Mouse (Mus musculus) left cerebral cortex, postnatal 14 days (tissue): ENCODE data around the gene Fam189a1. TPM values are rescaled to one million over a fixed set of nuclear protein-coding genes. Genes with fewer than 3 reads are reported as not detected.
A peak's percentile ranks its signal among the peaks of the same experiment; 100 is the strongest.

ENCODE experiments used
- DNase-seq, 2 experiments: peaks; one replicate each; pipeline ENCODE4 v3.0.0; 2021 to 2022; ENCODE audit warnings: low spot score in 2 of 2, mixed read lengths in 1 of 2
- intact Hi-C: fragments of 180-260 bp; cut with DNase I; formaldehyde crosslinking; loops from one replicate; pipeline ENCODE4 v1.15.1; 2025
- total RNA-seq, 2 experiments: library from RNA; stranded (reverse); gene quantifications; 2 replicates each; pipeline ENCODE4 v1.2.3; 2021

The Fam189a1 gene
- total RNA-seq, 2 experiments from 2014 or later, result 58.1 to 61.7 TPM

DNA sequence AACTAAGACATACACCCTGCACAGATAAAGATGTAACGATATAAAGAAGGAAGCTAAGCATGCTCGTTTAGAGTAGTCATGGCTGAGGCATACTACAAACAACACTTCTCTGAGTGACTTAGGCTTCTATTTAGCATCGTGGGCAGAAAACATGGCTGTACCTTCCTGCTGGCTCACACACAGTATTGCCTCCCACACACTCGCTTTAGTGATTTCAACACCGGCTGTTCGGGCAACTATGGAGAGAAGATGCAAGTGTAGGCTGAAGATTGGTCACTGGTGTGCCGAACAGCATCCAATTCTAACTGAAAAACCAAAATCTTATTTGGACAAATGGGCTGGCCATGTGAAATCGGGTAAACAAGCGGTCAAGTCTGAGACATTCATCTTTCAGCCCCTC lies 44.7 kb downstream of the Fam189a1 start:
- intact Hi-C loops, result no loop called here
- peak; percentile 72 to 88 for DNase-seq

DNA sequence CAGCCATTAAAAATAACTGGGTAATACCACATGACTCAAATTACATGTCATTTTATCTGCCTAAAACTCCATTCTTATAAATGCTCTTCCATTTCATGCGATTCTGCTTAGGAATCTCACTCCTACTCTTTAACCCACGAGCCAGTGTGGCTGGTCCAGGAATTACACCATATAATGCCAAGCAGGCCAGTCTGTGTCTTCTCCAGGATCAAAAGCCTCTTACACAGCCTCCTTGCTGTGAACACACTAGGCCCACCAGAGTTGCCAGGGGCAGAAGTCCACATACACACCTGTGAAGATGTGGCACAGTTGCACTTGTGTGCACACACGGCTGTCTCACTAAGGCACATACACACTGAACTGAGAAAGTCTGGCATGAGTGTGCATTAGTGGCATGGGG lies 50.8 kb downstream of the Fam189a1 start:
- intact Hi-C loops, result no loop called here
- no peak for DNase-seq

DNA sequence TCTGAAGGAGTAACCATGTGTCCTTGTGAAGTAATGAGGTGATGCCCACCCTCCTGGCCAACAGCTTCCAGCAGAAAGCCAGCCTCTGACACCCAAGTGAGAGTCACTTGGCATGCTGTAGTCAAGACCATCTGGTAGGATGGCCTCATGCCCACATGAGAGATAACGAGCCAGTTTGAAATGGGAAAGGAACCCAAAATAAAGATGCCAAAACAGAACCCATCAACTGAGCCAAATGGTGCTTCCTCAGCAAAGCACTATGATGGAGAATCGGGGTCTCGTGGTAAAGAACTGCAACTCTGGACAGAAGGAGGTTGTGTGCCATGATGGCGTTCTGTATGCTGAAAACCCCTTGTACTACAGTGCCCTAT lies 51.3 kb downstream of the Fam189a1 start:
- intact Hi-C loops, result no loop called here
- no peak for DNase-seq

DNA sequence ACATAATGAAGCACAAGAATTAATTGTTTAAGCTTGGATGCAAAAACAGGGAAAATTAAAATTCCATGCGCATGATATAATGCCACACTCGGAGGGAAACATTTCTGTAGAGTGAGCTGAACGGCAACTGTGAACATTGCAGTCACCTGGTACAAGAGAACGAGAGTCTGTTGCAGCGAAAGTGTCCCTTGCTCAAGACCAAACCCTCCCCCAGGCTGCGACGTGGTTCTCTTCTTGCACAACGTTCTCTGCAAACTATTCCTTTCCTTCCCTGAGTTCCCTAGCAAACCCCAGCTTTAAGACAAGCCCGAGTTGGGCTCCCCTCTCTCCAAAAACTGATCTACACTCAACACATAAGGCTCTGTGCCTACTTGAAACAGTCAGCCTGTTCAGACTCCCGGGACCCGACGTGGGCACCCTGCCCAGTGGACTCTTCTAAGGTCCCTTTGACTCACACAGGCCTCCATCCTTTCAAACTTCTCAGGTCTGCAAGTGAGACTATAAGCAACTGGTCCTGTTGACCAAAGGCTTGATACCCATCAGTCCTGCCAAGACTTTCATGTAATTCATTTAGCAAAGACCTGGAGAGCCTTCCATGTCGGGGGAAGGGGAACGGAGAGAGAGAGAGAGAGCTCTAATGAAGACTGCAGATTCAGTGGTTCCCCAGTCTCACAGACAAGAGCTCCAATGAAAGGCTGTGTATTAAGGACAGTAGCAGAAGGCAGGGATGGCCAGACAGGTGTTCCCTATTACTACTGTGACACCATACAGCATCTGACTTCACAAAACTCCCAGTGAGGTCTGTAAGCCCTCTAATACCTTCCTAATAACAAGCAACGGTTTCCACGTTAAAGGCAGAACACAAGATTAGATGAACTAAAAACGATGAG lies 51.9 kb downstream of the Fam189a1 start:
- intact Hi-C loops, result loop anchor here (5.0 kb wide), 1 partner anchor 53 kb away; the partner anchor contains the start of gene Fam189a1
- DNase-seq, result no peak

DNA sequence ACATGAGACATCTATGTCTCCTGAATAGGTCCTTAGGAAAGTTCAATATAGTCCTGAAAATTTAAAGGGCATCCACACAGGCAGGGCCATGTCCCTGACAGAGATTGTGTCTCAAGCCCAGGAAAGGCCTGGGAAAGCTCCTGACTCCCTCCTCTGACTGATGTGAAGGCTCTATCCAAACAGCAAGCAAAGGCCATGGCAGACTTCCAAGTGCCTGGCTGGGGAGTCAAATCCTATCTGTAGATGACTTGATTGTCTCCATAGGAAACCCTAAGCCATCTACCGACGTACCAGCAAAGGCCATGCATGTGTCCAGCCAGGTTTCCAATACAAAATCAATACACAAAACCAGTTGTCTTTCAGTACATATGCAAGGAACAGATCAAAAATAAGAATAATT lies 54.7 kb downstream of the Fam189a1 start:
- intact Hi-C loops, result loop anchor here (5.0 kb wide), 1 partner anchor 56 kb away; the partner anchor contains the start of gene Fam189a1
- no peak for DNase-seq

DNA sequence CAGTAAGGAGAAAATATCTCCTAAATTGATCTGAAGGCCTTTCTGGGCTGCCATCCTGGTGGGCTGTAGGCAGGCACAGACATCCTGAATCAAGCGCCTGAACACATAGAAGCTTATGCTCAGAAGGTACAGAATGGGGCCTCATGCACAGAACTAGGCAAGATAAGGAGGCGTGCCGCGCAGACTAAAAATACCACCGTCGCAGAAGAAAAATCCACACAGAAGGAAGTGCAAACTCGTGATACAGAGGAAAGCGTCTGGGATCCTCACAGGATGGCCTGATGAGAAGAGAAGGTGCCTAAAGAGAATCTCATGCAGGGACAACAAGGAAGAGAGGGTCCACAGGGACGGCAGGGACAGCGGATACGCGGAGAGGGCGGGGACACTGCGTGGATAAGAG lies 58.7 kb downstream of the Fam189a1 start:
- peak; percentile 68 to 71 for DNase-seq
- intact Hi-C loops, result no loop called here

DNA sequence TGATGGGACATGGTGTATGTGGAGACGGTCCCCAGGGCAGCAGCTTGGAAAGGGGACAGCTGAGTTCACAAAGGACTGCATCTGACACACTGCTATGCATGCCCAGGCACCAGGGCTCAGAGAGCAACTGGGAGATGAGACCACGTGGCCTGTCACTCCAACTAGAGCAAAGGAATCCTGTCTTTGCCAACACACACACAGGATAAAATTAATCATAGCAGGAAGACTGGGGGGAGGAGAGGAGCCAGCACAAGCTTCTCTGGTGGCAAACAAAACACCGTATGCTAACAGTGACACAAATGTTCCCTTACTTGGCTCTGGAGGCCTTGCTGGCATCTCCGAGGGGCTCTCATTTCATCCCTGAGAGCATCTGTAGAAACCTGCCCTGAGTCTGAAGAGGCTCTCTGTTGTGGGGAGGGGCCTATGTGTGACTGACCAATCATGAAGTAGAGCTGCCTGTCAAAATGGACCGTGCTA lies 60.7 kb downstream of the Fam189a1 start:
- peak in 1 of 2 experiments; percentile 45 for DNase-seq
- intact Hi-C loops, result no loop called here

DNA sequence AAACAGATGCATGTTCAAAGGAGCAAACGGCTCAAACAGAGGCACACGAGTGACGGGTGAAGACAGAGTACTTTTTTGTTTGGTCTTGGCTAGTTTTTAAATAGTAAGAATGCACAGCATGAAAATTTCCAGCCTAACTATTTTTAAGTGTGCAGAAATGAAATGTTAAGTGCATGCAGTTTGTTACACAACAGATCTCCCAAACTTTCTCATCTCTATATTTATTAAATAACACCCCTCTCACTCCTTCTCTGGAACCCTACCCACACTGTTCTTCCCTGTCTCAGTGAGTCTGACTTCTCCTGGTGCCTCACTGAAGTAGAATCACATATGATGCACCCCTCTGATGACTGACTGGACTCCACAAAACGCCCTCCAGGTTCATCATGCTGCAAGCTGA lies 63.1 kb downstream of the Fam189a1 start:
- intact Hi-C loops, result no loop called here

DNA sequence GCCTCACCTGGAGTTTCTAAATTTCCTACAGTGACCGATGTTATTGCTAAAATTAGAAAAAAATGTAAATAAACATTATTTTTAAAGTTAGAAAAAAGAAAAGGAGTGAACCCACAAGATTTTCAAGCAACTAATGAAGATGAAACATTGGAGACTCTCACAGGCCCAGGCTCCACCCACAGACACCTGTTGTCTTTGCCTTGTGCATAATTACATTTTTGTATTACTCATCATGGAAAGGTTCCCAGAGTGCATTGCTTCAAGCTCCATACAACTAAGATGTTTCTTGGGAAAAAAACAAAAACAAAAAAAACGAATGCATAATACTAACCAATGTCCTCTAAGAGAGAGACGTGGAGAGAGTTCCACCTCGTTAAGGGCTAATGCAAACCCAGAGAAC lies 64.9 kb downstream of the Fam189a1 start:
- intact Hi-C loops, result no loop called here
- DNase-seq, result peak in 1 of 2 experiments; percentile 65

More for the DNA sequence above, 63.1 kb downstream of the Fam189a1 start:
- no peak for DNase-seq

DNA sequence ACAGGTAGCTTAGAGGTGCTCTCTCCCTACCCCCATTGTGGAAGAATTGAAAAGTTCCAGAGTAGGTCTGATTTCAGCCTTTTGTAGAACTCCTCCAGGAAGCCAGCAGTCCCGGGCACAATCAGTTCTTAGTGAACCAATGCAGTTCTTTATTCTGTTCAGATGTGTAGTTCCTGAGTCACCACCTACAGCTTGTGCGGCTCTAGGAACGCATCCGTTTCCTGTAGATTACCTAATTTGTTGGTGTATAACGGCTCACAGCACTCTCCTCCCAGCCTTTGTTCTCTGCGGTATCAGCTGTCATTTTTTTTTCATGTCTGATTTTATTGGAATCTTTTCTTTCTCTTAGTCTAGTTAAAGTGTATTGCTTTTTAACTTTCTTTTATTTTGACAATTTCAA lies 70.4 kb downstream of the Fam189a1 start:
- no peak for DNase-seq
- intact Hi-C loops, result no loop called here

DNA sequence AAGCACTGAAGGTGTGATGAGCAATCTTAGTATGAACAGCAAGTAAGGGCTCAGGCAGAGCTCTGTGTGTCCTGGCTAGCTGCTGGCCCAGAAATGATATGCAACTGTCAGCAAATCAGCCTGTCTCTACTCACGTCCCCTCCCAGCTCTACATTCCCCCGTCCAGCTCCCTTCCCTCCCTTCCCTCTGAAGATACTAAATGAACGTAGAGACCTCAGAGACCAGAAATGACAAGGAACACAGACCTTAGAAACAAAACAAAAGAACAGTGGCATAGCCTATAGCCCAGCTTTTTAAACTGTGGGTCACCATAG lies 73.6 kb downstream of the Fam189a1 start:
- DNase-seq, result no peak
- intact Hi-C loops, result no loop called here

DNA sequence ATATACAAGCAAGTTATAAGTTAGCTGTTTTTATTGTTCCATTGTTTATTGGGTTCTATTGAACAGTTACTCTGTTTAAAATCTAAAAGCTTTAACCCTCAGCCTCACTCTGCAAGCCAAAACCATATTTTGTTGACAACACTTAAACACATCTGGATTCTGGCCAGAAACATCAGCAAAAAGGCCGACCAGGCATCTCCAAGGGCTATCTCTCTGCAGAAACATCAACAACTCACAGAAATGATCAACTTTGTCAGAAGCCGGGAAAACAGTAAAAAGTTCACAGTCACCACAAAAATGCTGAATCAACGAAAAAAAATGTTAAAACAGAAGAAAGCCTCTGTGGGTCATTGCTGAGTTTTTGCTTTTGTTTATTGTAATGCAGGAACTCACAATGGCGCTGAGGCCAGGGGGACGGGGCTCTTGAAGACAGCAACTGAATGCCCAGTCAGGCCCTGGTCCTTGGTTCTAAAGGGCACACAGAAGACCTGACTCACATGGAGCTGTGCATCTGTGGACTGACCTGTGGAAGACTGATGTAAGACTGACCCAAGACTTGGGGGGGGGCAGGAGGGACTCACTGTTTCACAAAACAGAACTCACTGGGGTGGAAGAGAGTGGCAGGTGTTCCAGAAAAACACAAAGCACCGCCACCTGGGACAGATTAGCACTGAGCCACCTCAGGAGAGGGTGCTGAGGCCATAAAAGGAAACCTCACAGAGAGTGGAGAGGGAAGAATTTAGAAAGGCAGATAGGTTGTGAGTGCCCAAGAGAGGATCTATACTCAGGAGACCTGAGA lies 74.2 kb downstream of the Fam189a1 start:
- intact Hi-C loops, result no loop called here

DNA sequence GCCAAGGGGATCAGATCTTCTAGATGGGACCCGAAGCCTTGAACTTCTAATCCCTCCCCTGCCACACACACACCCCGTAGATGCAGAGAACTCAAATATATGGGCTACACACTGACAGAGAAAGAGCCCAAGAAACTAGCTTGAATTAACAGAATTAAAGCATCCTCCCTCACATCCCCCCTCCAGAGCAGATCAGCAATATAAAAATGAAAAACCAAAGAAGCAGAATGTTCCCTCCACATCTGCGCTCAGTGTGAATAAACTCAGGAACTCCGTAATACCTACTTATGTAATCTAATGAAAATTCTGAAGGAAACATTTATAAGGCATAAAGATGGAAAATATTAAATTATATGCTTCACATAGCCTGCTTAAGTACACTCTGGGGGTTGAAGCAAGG lies 80.2 kb downstream of the Fam189a1 start:
- DNase-seq, result no peak
- intact Hi-C loops, result no loop called here

More for the DNA sequence above, 74.2 kb downstream of the Fam189a1 start:
- DNase-seq, result no peak

DNA sequence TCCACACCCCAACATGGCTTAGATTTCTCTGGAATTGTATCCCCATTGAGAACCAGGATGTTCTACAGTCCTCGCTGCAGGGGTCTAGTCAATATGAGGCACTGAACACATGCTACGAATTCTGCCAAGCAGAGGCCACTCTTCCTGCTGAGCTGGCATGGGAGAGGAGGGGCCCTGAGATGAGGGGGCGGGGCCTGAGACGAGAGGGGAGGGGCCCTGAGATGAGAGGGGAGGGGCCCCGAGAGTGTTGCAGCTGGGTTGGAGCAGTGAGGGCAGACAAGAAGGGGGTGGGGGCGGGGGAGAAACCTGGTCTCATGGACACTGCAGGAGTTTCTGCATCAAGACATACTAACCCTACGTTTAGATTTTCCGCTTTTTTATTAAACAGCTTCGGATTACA lies 82.2 kb downstream of the Fam189a1 start:
- intact Hi-C loops, result loop anchor here (5.0 kb wide), 1 partner anchor 122 kb away; no protein-coding TSS in a partner anchor
- DNase-seq, result no peak

DNA sequence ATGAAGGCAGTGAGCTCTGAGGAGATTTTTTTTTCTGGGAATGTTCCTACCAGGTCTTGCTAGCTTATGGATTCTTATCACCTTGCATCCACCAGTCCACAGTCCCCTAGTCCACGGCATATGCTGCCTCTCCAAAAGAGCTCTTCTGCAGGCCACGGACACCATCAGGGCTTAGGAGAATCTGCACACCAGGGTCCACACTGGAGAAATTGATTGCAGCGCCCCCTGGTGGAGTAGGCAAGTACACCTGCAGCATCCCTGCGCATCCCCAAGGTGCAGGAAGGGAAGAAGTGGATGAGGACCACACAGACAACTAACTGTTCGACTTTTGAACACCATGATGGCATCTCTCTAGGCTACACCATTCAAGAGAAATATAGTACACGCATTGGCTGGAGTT lies 82.8 kb downstream of the Fam189a1 start:
- peak; percentile 73 for DNase-seq
- intact Hi-C loops, result loop anchor here (5.0 kb wide), 1 partner anchor 121 kb away; no protein-coding TSS in a partner anchor

DNA sequence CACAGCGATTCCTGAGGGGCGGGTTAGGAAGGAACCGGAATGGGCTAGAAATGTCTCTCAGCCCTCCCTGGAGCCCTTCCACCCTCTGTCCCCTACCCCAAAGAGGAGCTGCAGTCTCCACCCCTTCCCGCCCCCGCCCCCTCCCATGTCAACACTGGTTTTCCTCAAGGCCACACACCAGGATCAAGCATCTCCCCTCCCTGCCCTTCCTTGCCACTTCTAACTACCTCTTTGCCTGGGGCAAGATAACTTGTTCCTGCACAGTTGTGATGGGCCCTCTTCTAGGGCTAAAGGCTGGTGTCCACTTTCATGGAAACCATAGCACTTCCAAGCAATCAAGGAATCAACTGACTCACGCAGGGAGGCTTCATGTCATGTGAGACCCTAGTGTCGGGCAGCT lies 90.2 kb downstream of the Fam189a1 start:
- intact Hi-C loops, result no loop called here
- DNase-seq, result no peak

DNA sequence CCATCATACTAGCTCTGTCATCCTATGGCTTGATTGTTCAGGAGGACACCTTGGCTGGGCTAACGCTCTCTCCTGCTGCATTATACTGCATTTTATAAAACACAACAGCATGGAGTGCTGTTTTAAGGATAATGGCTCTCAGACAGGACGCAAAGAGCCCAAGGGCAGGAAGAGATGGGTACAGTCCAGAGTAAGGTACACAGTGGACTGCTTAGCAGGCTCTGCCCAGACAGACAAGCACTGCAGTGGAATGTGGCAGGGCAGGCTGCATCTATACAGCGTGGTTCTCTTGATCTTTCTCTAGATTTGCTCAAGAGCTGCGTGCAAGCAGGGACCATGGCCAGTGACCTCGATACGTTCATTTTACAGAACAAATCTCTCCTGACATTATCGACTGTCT lies 90.9 kb downstream of the Fam189a1 start:
- DNase-seq, result no peak
- intact Hi-C loops, result no loop called here

DNA sequence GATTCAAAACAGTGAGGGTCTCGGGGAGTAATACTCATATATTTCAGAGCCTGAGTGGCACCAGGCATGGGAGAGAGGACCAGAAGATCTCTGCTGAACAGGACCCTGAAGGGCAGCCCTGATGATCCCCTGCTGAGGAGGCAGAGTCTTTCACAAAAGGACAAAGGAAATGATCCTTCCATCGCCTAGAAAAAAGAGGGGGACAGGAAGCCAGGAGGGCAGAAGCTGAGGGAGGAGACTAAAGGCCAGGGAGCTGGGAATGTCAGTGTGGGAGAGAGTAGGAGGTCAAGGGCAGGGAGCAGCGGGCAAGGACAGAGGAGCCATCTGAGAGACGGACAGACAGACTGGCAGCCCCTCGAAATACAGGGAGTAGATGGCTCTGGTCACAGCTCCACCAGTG lies 91.7 kb downstream of the Fam189a1 start:
- intact Hi-C loops, result no loop called here
- DNase-seq, result no peak

DNA sequence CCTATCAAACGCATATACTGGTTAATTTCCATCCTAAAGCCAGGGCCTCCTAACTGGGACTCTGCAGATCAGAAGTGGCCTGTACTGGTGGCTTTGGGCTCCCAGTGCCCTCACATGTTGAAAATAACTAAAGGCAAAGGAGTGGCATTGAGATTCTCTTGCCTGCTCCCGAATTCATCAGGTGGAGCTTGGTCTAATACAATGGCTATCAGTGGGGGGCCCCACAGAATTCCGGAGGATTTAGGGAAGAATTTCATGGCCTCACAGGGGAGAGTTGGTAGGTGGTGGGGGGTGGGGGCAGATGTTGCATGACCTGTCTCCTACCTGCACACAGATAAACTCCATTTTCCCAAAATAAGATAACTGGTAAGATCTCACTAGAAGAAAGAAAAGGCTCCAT lies 92.3 kb downstream of the Fam189a1 start:
- no peak for DNase-seq

DNA sequence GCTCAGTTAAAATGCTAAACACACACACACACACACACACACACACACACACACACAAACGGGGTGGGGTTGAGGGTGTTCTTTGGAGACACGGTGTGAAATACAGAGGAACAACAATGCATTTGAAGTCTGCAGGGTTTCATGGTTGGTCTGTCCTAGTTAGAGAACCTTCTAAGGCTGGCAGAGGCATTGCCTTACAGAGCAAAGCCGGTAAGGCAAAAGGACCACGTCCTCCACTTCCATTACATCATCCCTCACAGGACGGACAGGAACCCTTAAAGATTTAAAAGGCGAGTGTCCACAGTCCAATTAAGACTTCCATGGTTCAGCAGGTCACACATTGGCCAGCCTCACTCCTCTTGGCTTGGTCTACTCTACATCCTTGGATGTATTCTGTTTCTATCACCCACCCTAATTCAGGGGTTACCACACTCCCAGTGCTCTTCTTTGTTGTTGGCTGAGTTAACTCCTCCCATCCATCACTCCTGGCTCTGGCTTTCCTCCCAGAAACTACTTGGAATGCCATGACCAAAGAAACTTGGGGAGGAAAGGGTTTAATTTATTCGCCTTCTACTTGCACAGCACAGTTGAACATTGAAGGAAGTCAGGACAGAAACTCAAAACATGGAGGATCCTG lies 96.1 kb downstream of the Fam189a1 start:
- DNase-seq, result no peak
- intact Hi-C loops, result no loop called here

More for the DNA sequence above, 92.3 kb downstream of the Fam189a1 start:
- intact Hi-C loops, result no loop called here
